Mouse (Mus musculus): ENCODE data around the gene S100a3. TPM values are rescaled to one million over a fixed set of nuclear protein-coding genes. Genes with fewer than 3 reads are reported as not detected.

Gene S100a3
- 1.4 and 1.9 TPM in 2 replicates for polyA plus RNA-seq (2015; fragmentation: Nextera tagmentation; extraction: Ambion mirVana)

GRCm38 (mm10) chr3:90560008-90560628, at the start of gene S100a3:
S100a3 (plus strand) TSS chr3:90560578.
- H3K27me3 ChIP-seq: no peaks in the 10 kb centered on the region
- WGBS: 79% methylated on average over 6 of the region's 6 CpGs
- no peaks in the 10 kb centered on the region for H3K9me3 ChIP-seq
- H3K36me3 ChIP-seq: no peaks in the 10 kb centered on the region
- no peak within 1 kb of the TSS for H3K4me3 ChIP-seq
- H3K4me2 ChIP-seq: no peak within 1 kb of the TSS
- no peaks in the 10 kb centered on the region for H3K4me1 ChIP-seq (replicated peaks)
- no peak within 1 kb of the TSS for H3K27ac ChIP-seq (replicated peaks)
- ATAC-seq (ENCODE audit: low read depth): no peak
- H3K9ac ChIP-seq: no peak within 1 kb of the TSS

GRCm38 (mm10) chr3:90512276-90512675, 48.1 kb upstream of the S100a3 start:
- no peak for ATAC-seq (ENCODE audit: low read depth)
- 91% methylated on average over 5 of the region's 5 CpGs for WGBS
- Histone ChIP-seq H3K4me2 (no peak overlapping the region), H3K36me3 (peaks cover 5% of the 10 kb centered on the region; the same call in 1 of the 2 replicates), H3K9me3 (no peaks in the 10 kb centered on the region), H3K4me1 (replicated peaks) (peaks cover 29% of the 10 kb centered on the region), H3K4me3 (no peak overlapping the region), H3K27ac (replicated peaks) (no peak overlapping the region), H3K27me3 (peaks cover 41% of the 10 kb centered on the region), H3K9ac (no peak overlapping the region)

- H3K4me1 ChIP-seq (replicated peaks): peaks cover 21% of the 10 kb centered on the region
- H3K4me3 ChIP-seq: no peak overlapping the region
- ATAC-seq (ENCODE audit: low read depth): no peak
- no peaks in the 10 kb centered on the region for H3K9me3 ChIP-seq
- H3K27ac ChIP-seq (replicated peaks): no peak overlapping the region
- no peak overlapping the region for H3K4me2 ChIP-seq
- no peak overlapping the region for H3K9ac ChIP-seq
- peaks cover 41% of the 10 kb centered on the region for H3K27me3 ChIP-seq
- H3K36me3 ChIP-seq: no peaks in the 10 kb centered on the region
- 76% methylated on average over 9 of the region's 9 CpGs for WGBS
Observed at GRCm38 (mm10) chr3:90512948-90513642, 47.3 kb upstream of the S100a3 start.

DNA sequence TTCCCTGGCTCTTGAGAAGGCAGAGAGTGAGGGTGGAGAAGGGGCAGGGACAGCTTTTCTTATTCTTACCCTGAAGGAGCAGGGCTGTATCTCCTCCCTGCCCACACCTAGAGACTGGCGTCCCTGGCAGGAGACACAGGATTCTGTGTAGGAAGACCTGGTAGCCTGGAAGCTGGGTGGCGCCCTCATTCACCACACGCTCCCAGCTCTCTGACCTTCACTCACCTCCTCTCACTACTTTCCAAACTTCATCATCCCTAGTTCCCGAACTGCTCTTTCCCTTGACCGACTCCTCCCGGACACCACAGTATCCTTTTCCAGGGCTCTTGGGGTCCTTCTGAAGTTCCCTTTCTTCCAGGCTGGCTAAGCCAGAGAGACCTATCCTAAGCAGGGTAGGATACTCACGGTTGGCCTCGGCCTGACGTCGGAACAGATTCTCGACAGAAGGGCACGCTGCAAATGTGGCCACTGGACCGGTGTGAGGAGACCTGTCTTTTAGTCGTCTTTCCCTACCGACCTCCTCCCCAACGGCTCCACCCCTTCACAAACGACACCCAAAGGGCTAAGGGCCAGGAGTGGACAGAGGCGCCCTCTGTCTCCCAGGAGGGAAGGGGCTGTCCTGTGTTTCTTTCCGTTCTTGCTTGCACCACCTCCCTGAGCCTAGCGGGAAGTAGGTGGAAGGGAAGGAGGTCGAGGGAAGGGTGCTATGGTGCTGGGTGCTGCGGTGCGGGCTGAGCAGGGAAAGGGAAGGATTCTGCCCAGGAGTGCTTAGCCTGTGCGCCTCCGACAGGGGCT, 46.4 kb upstream of the S100a3 start, which contains the start of the genes S100a1 and S100a13:
Gene S100a1 (minus strand): TSS at position 597 of the 795 bp plus-strand sequence.
Gene S100a13 (plus strand): TSS at position 640 of the 795 bp plus-strand sequence.
- H3K27me3 ChIP-seq: peaks cover 41% of the 10 kb centered on the region
- H3K4me3 ChIP-seq: peak within 1 kb of the TSS; percentile 35
- H3K27ac ChIP-seq (replicated peaks): no peak within 1 kb of the TSS
- ATAC-seq (ENCODE audit: low read depth): no peak
- peak within 1 kb of the TSS; percentile 60 for H3K9ac ChIP-seq
- H3K4me1 ChIP-seq (replicated peaks): peaks cover 18% of the 10 kb centered on the region
- H3K36me3 ChIP-seq: no peaks in the 10 kb centered on the region
- H3K4me2 ChIP-seq: peak within 1 kb of the TSS; percentile 63
- no peaks in the 10 kb centered on the region for H3K9me3 ChIP-seq
- 3% methylated on average over 25 of the region's 25 CpGs for WGBS

DNA sequence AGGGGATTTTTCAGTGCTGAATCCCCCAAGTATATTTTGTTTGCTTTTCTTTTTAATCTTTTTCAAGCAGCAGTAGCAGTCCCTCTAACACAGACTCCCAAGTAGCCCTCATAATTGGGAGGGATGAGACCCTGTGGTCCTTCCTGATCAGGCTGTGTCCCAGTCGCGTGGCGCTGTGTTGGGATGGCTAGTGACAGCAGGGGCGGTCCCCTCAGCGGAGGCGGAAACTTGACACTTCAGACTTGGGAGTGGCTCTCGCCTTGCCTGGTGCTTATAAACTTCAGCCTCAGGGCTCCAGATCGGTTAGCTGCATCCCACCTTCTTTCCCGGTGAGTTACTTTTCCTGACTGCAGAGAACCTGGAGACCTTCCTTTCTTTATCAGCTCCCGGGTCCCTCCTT, 45.7 kb upstream of the S100a3 start:
- Histone ChIP-seq H3K4me1 (replicated peaks) (peaks cover 18% of the 10 kb centered on the region), H3K9me3 (no peaks in the 10 kb centered on the region), H3K36me3 (no peaks in the 10 kb centered on the region), H3K27ac (replicated peaks) (no peak overlapping the region), H3K4me3 (peak overlapping the region; percentile 35), H3K27me3 (peaks cover 41% of the 10 kb centered on the region), H3K4me2 (peak overlapping the region; percentile 63), H3K9ac (peak overlapping the region; percentile 60)
- WGBS: under 1% methylated on average over 10 of the region's 10 CpGs
- ATAC-seq (ENCODE audit: low read depth): peak; percentile 65

GRCm38 (mm10) chr3:90515242-90515641, 45.1 kb upstream of the S100a3 start:
- Histone ChIP-seq H3K9me3 (no peaks in the 10 kb centered on the region), H3K4me3 (peak overlapping the region; percentile 35), H3K4me2 (peak overlapping the region; percentile 63), H3K9ac (0 out of 2 replicates have a peak overlapping the region, but pooled peaks have one; percentile 60), H3K4me1 (replicated peaks) (peaks cover 18% of the 10 kb centered on the region), H3K27ac (replicated peaks) (no peak overlapping the region), H3K36me3 (no peaks in the 10 kb centered on the region), H3K27me3 (peaks cover 41% of the 10 kb centered on the region)
- no peak for ATAC-seq (ENCODE audit: low read depth)
- WGBS: 57% methylated on average over 1 of the region's 1 CpGs

- H3K36me3 ChIP-seq: no peaks in the 10 kb centered on the region
- H3K4me3 ChIP-seq: no peak overlapping the region
- H3K27ac ChIP-seq (replicated peaks): no peak overlapping the region
- peaks cover 18% of the 10 kb centered on the region for H3K4me1 ChIP-seq (replicated peaks)
- H3K4me2 ChIP-seq: no peak overlapping the region
- peaks cover 45% of the 10 kb centered on the region for H3K27me3 ChIP-seq
- ATAC-seq (ENCODE audit: low read depth): no peak
- WGBS: 87% methylated on average over 4 of the region's 4 CpGs
- H3K9me3 ChIP-seq: no peaks in the 10 kb centered on the region
- no peak overlapping the region for H3K9ac ChIP-seq
Observed at GRCm38 (mm10) chr3:90515789-90516188, 44.6 kb upstream of the S100a3 start.

DNA sequence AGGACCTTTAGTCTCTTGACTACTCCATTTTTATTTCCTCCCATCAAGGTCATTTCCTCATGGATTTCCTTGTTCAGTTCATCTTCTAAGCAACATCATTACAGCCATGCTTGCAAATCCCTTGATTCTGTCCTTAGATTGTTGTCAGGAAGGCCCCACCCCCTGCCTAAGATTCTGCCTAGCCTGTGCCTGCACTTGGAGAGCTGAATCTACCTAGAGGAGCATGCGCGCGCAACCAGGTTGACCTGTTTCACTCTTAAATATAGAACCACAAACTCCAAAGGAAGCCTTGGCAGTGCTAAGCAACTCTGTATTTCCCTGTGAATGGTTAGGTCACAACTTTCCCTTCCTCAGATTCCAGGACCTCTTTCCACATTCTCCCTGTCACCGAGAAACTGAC, 42.7 kb upstream of the S100a3 start:
- no peak for ATAC-seq (ENCODE audit: low read depth)
- H3K9me3 ChIP-seq: no peaks in the 10 kb centered on the region
- no peak overlapping the region for H3K4me2 ChIP-seq
- H3K27me3 ChIP-seq: peaks cover 38% of the 10 kb centered on the region
- H3K36me3 ChIP-seq: no peaks in the 10 kb centered on the region
- peaks cover 18% of the 10 kb centered on the region for H3K4me1 ChIP-seq (replicated peaks)
- 90% methylated on average over 4 of the region's 4 CpGs for WGBS
- H3K27ac ChIP-seq (replicated peaks): no peak overlapping the region
- H3K9ac ChIP-seq: no peak overlapping the region
- H3K4me3 ChIP-seq: no peak overlapping the region

- peaks cover 7% of the 10 kb centered on the region for H3K27me3 ChIP-seq
- no peaks in the 10 kb centered on the region for H3K4me1 ChIP-seq (replicated peaks)
- no peak overlapping the region for H3K4me3 ChIP-seq
- no peak overlapping the region for H3K4me2 ChIP-seq
- H3K9me3 ChIP-seq: no peaks in the 10 kb centered on the region
- 69% methylated on average over 4 of the region's 4 CpGs for WGBS
- no peak overlapping the region for H3K27ac ChIP-seq (replicated peaks)
- no peaks in the 10 kb centered on the region for H3K36me3 ChIP-seq
- no peak overlapping the region for H3K9ac ChIP-seq
- no peak for ATAC-seq (ENCODE audit: low read depth)
Observed at GRCm38 (mm10) chr3:90525421-90525820, 35.0 kb upstream of the S100a3 start.

- H3K4me1 ChIP-seq (replicated peaks): no peaks in the 10 kb centered on the region
- no peaks in the 10 kb centered on the region for H3K9me3 ChIP-seq
- no peak for ATAC-seq (ENCODE audit: low read depth)
- WGBS: 80% methylated on average over 2 of the region's 2 CpGs
- H3K27ac ChIP-seq (replicated peaks): no peak overlapping the region
- no peaks in the 10 kb centered on the region for H3K36me3 ChIP-seq
- H3K27me3 ChIP-seq: peaks cover under 1% of the 10 kb centered on the region; the same call in 1 of the 2 replicates
- no peak overlapping the region for H3K4me3 ChIP-seq
- no peak overlapping the region for H3K9ac ChIP-seq
- no peak overlapping the region for H3K4me2 ChIP-seq
Observed at GRCm38 (mm10) chr3:90526076-90526475, 34.3 kb upstream of the S100a3 start.

DNA sequence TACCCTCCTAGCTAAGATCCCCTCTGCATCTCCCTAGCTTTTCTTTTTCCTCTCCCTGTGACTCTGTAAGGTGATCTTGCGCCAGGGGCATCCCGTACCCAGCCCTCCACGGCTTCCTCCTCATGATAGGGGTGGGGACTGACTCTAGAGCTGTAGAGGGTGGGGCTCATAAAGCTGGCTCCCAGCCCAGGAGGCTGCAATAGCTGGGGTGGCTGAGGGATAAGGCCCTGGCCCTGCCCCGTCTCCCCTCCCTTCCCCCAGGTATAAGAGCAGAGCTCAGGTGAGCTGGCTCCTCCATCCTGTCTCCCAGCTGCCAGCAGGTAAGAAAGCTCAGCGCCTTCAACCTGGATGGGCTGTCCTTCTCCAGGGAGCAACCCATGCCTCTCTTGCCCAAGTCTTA, 33.8 kb upstream of the S100a3 start, which contains the start of gene S100a14:
Gene S100a14 (plus strand): TSS at position 277 of the 400 bp plus-strand sequence.
- H3K4me3 ChIP-seq: no peak within 1 kb of the TSS
- no peaks in the 10 kb centered on the region; the same call in 1 of the 2 replicates for H3K27me3 ChIP-seq
- H3K27ac ChIP-seq (replicated peaks): no peak within 1 kb of the TSS
- no peak within 1 kb of the TSS for H3K4me2 ChIP-seq
- no peak within 1 kb of the TSS for H3K9ac ChIP-seq
- WGBS: 75% methylated on average over 5 of the region's 5 CpGs
- ATAC-seq (ENCODE audit: low read depth): no peak
- H3K4me1 ChIP-seq (replicated peaks): no peaks in the 10 kb centered on the region
- no peaks in the 10 kb centered on the region for H3K9me3 ChIP-seq
- H3K36me3 ChIP-seq: no peaks in the 10 kb centered on the region
